In genomic region chr9:120672452-120672851, GRCm38 (mm10) we compare ENCODE assay signal across 12 mouse cellular contexts.
DNase-seq lines count a peak whose midpoint lies in the region; ATAC-seq lines count a peak whose summit lies in the region.
"Had no signal": no experiment of that assay in that cellular context is flagged by ENCODE, and none has a peak within 500 bp of the region (broad histone marks: within the 10 kb centered on the region; RNA-seq: fewer than 3 reads in every experiment).

No protein-coding gene starts in this region.

- no peaks in the 10 kb centered on the region for H3K36me3 ChIP-seq in embryonic facial prominence, embryonic 12.5 days

- intact Hi-C loops in left cerebral cortex, postnatal 10 days (cut with DNase I) = no loop called here

- no peak overlapping the region for H3K27ac ChIP-seq in embryonic facial prominence, embryonic 12.5 days
- H3K27ac ChIP-seq: liver, embryonic 14.5 days had no signal

- peak; percentile 89 for ATAC-seq in frontal cortex, adult (ENCODE audit: low TSS enrichment)
- peak; percentile 68; the same call in 1 of the 2 replicates for ATAC-seq in embryonic facial prominence, embryonic 12.5 days (ENCODE audit: insufficient number of reproducible peaks, insufficient read depth, low FRiP score, low TSS enrichment)

- no peak overlapping the region for H3K4me3 ChIP-seq in embryonic facial prominence, embryonic 12.5 days
- H3K4me3 ChIP-seq: erythroblast, embryonic 14.5 days had no signal

- H3K27me3 ChIP-seq in embryonic facial prominence, embryonic 12.5 days = peaks cover 12% of the 10 kb centered on the region; the same call in 1 of the 2 replicates

- no peak overlapping the region; the same call in 1 of the 2 replicates for H3K4me2 ChIP-seq in embryonic facial prominence, embryonic 12.5 days (replicated peaks)

- H3K4me1 ChIP-seq in embryonic facial prominence, embryonic 12.5 days = peaks cover 32% of the 10 kb centered on the region

- H3K9ac ChIP-seq in embryonic facial prominence, embryonic 12.5 days = no peak overlapping the region
- H3K9ac ChIP-seq: liver, embryonic 14.5 days had no signal

- DNase-seq in frontal cortex, postnatal 25 days (ENCODE audit: low spot score in 2 of 2) = no peak
- DNase-seq in left cerebral cortex, postnatal 10 days (ENCODE audit: extremely low spot score in 1 of 2, low spot score in 2 of 2) = peak; percentile 36 to 69
- DNase-seq in retina, postnatal 1 day = peak; percentile 70
- no peak for DNase-seq in lung, postnatal 14 days
- DNase-seq in thymus, postnatal 4 days = no peak
- DNase-seq in kidney, postnatal 36 days = no peak
- DNase-seq: adrenal gland, postnatal 14 days; heart, postnatal 36 days had no signal

- 27% methylated on average over 6 of the region's 6 CpGs for WGBS in embryonic facial prominence, embryonic 12.5 days

- no peaks in the 10 kb centered on the region for H3K9me3 ChIP-seq in embryonic facial prominence, embryonic 12.5 days

Comparison
In these comparisons a context has a peak if more than half of its experiments do, and no peak if none do; other contexts are left out.
1. DNase-seq: peak in left cerebral cortex, postnatal 10 days (2 of 2) and retina, postnatal 1 day (single experiment); none in frontal cortex, postnatal 25 days (0 of 2), lung, postnatal 14 days (single experiment), thymus, postnatal 4 days (single experiment) and kidney, postnatal 36 days (0 of 2).